Mouse (Mus musculus) urinary bladder, adult 2 months (tissue): ENCODE data around the gene Ntn5. TPM values are rescaled to one million over a fixed set of nuclear protein-coding genes. Genes with fewer than 3 reads are reported as not detected.

Experiments used
- DNase-seq: peaks from one replicate; pipeline ENCODE4 v3.0.0; 2022; ENCODE audit warnings: low spot score
- polyA plus RNA-seq: library from polyadenylated mRNA; depleted of rRNA; stranded (reverse); fragments of >200 nt; gene quantifications from 2 replicates; pipeline ENCODE4 v1.2.3, GENCODE M21; 2012

Gene Ntn5
- polyA plus RNA-seq, 1 experiment = 0.08 TPM

- DNase-seq = no peak
These were observed 14.1 kb downstream of the Ntn5 start for GRCm38 (mm10) chr7:45697894-45698293.

GRCm38 (mm10) chr7:45699523-45700141 lies 15.8 kb downstream of the Ntn5 start, which contains the start of gene Car11:
Car11 (plus strand) TSS chr7:45699843.
- no peak for DNase-seq

GRCm38 (mm10) chr7:45700301-45701015 lies 16.6 kb downstream of the Ntn5 start:
- DNase-seq = no peak

- DNase-seq = no peak
These were observed 17.2 kb downstream of the Ntn5 start for GRCm38 (mm10) chr7:45701072-45701471.

DNA sequence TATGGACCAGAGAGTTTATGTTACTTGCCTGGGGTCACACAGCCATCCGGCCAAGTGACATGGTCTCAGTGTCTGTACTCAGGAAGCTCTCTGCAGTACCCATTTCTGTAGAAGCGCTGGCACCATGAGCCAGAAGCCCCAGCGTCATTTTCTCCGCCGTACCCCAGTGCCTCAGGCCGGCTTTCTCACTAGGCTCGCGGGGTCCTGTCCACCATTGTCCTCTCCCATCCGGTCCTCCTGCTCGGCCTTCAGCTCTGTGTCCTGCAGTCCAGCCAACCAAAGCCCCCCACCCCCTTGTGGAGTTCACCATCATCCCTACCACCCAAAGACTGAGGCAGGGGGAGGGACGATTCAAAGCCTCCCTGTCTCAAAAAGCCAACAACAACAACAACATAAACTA lies 17.8 kb downstream of the Ntn5 start:
- no peak for DNase-seq

DNA sequence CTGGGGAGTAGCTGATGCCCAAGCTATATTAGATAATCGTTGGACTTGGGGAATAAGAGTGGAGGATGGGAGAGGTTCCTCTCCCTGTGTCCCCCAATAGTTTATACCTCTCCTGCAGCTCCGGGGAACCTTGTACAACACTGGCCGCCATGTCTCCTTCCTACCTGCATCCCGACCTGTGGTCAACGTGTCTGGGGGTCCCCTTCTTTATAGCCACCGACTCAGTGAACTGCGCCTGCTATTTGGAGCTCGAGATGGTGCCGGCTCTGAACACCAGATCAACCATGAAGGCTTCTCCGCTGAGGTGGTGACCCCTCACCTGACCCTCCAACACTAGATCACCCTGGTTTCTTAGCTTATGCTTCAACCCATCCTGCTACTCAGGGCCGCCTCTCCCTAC lies 18.5 kb downstream of the Ntn5 start:
- no peak for DNase-seq

- no peak for DNase-seq
These were observed 19.1 kb downstream of the Ntn5 start for GRCm38 (mm10) chr7:45702809-45703520.

GRCm38 (mm10) chr7:45703521-45704033 lies 19.8 kb downstream of the Ntn5 start:
- no peak for DNase-seq

DNA sequence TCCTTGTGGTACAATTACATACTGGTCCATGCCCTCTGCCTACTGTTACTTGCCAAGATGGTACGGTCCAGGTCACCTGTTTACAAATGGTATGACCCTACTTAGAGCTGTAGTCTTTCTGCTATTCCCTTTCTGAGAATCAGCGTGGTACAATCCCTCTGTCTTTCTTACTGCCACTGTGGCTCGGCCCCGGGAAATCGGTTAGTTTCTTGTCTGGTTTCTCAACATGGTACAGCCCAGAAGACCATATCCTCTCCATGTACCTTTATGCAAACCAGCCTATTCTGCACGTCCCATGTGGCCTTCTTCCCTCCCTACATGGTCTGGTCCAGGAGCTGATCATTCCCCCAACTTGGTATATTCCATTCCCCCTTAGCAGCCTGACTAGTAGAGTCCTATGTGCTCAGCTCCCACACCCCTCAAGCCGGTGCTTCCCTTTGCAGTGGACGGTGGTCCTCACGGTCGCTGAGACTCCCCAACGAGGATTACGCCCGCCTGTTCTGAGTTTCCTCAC lies 20.3 kb downstream of the Ntn5 start:
- no peak for DNase-seq

GRCm38 (mm10) chr7:45704730-45705442 lies 21.1 kb downstream of the Ntn5 start, which contains the start of gene Dbp:
Dbp (plus strand) TSS chr7:45705088.
- DNase-seq = peak; percentile 90

DNA sequence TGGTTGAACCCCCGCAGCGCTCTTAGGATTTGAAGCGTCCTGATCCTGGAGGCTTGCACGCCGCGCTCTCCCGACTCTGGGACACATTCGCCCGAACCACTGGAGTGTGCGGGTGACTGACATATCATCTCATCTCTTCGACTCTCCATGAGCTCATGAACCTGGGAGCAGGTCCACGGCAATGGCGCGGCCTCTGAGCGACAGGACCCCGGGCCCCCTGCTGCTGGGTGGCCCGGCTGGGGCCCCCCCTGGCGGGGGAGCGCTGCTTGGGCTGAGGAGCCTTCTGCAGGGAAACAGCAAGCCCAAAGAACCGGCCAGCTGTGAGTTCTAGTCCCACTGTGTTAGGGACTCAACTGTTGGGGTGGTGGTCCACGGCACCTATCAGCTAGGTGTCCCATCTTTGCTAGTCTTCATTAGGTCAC lies 21.6 kb downstream of the Ntn5 start:
- no peak for DNase-seq

DNA sequence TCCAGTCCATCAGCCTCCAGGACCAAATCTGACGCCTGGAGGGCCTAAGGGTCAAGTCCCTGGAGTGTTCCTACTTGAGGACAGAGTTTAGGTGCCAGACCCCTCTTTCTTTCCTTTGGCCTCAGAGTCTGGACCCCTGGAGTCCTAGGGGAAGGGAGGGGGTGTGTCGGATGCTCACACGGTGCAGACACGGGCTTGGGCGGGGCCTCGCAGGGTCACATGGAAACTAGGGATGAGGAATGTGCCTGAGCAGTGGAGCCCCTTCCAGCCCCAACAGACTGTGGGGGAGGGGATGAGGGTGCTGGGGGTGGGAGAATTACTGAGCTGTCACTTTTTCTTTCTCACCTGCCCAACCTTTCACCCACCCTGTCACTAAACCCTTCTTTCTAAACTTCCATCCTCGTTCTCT lies 22.1 kb downstream of the Ntn5 start:
- no peak for DNase-seq

- DNase-seq = peak; percentile 91
These were observed 23.0 kb downstream of the Ntn5 start for GRCm38 (mm10) chr7:45706721-45707241.

DNA sequence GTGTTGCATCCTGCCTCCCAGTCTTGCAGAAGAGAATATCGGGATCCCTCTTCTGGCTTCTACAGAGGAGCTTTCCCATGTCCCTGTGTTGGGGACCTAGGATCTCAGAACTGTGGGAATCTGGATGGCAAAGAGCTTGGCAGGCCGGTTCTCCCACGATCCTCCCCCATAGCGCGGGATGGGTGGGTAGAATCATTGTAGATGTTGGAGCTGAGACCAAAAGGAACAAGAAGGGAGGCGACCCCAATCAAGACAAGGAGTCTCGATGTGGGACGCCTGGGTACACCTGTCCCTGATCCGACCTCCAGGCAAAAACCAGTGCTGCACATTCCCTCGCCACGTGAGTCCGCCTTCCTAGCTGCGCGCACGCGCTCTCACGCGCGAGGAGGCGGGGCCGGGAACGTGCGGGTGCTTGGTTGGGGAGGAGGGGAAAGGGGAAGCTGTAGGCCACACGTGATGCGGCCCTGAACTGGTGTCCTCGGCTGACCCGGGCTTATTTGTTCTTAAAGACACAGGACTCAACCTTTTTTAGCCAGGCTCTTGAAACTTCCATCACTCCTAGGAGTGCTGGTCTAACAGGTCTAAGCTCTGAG lies 23.6 kb downstream of the Ntn5 start:
- peak; percentile 97 for DNase-seq

- no peak for DNase-seq
These were observed 24.5 kb downstream of the Ntn5 start for GRCm38 (mm10) chr7:45708221-45708761.

GRCm38 (mm10) chr7:45709036-45709435 lies 25.2 kb downstream of the Ntn5 start:
- DNase-seq = no peak

DNA sequence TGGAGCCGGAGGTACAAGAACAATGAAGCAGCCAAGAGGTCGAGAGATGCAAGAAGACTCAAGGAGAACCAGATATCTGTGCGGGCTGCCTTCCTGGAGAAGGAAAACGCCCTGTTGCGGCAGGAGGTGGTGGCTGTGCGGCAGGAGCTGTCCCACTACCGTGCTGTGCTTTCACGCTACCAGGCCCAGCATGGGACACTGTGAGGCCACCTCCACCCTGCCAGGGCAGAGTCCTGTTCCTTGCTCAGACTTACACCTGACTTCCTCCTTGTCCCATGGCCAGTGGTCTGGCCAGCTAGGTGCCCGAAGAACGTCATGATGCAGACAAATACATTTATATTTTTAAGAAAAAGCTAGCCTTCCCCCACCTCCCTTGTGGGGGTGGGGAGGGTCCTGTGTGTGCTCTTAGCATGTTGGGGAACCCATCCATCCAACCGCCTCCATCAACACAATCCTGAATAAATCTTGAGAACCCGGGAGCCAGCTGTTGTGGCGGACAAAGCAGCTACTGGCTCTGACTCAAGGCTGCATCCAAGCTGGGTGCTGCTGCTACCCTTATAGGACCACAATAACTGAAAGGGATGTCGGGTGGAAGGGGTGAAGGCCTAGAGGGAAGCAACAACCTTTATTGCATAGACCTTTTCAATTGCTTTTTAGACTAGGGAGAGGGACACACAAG lies 26.0 kb downstream of the Ntn5 start:
- no peak for DNase-seq

DNA sequence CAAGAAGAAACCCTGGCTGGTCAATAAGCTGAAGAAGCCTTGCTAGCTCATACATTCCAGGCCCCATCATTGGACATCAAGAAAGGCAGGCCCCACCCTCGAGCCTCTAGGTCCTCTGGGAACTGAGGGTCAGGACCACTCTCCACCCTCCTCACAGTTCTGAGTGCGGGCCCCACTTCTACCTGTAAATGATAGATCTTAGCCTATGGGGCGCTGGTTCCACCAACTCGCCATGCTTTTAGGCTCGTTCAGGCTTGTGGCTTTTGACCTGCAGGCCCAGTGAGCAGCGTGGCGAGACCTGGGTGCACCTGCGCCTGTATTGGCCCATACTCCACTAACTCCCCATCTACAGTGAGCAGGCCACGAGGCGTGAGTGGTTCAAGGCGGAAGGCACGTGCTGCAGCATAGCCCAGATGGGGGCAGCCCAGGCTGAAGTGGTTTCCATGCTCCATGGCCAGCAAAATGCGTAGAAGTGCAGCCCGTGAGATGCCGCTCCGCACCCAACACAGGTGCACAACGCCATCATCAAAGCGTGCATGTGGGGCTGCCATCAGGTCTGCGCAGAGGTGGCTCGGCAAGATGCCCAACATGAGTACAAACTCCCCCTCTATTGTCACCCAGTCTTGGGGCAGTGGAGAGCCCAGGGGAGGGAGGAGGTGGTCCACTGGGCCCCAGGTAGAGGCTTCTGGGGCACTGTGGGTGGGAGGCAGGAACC lies 26.8 kb downstream of the Ntn5 start:
- no peak for DNase-seq

GRCm38 (mm10) chr7:45711316-45712021 lies 27.6 kb downstream of the Ntn5 start:
- DNase-seq = no peak
